Mouse (Mus musculus) lung, postnatal 0 days (tissue): ENCODE results near the gene Rims1. TPM values are rescaled to one million over a fixed set of nuclear protein-coding genes. Genes with fewer than 3 reads are reported as not detected.

Experiments used
- ATAC-seq: fragments of 200-750 bp; cut with Nextera tagmentation; 2 replicates; pipeline ENCODE4 v1.8.0; 2017; ENCODE audit warnings: moderate library complexity
- DNase-seq: peaks from one replicate; pipeline ENCODE4 v3.0.0-alpha.2; 2016; ENCODE audit warnings: low spot score
- H3K27ac ChIP-seq: fragments of 300-500 bp; sonication (generic); 2 replicates; pipeline ENCODE4 v1.5.1; 2014; ENCODE audit warnings: antibody characterized with exemption, mild to moderate bottlenecking, low read length, mixed read lengths
- H3K27me3 ChIP-seq: fragments of 300-500 bp; sonication (generic); replicated peaks from 2 replicates; pipeline ENCODE4 v1.6.1; 2014; ENCODE audit warnings: low read length, mixed read lengths; ENCODE audit not compliant: insufficient read depth
- H3K36me3 ChIP-seq: fragments of 300-500 bp; sonication (generic); 2 replicates; pipeline ENCODE4 v1.6.1; 2014; ENCODE audit warnings: low read length, mixed read lengths; ENCODE audit not compliant: insufficient read depth
- H3K4me1 ChIP-seq: fragments of 300-500 bp; sonication (generic); 2 replicates; pipeline ENCODE4 v1.6.1; 2014; ENCODE audit warnings: antibody characterized with exemption, low read depth, low read length, mixed read lengths; ENCODE audit not compliant: insufficient read depth
- H3K4me2 ChIP-seq: fragments of 300-500 bp; sonication (generic); replicated peaks from 2 replicates; pipeline ENCODE4 v1.6.1; 2014; ENCODE audit warnings: low read depth, mild to moderate bottlenecking, low read length, moderate library complexity, mixed read lengths
- H3K4me3 ChIP-seq: fragments of 300-500 bp; sonication (generic); 2 replicates; pipeline ENCODE4 v1.5.1; 2014; ENCODE audit warnings: low read depth, low read length
- H3K9ac ChIP-seq: fragments of 300-500 bp; sonication (generic); replicated peaks from 2 replicates; pipeline ENCODE4 v1.6.1; 2014; ENCODE audit warnings: low read depth, mild to moderate bottlenecking
- H3K9me3 ChIP-seq: fragments of 300-500 bp; sonication (generic); 2 replicates; pipeline ENCODE4 v1.6.1; 2016; ENCODE audit warnings: low read length, mixed read lengths
- CTCF ChIP-seq: IDR thresholded peaks from 2 replicates; pipeline ENCODE4 v1.5.1; 2016; ENCODE audit warnings: antibody characterized with exemption, mild to moderate bottlenecking
- EP300 ChIP-seq: IDR thresholded peaks from 2 replicates; pipeline ENCODE4 v1.6.1; 2016; ENCODE audit warnings: antibody characterized with exemption, mild to moderate bottlenecking, control low read depth
- WGBS: fragments of 180-500 bp; shearing (Covaris S2); extraction: QIAGEN DNeasy Blood & Tissue Kit; methylation state at CpG from one replicate; pipeline ENCODE4 v1.1.7; 2014; 5-methylcytosine and 5-hydroxymethylcytosine counted together
- polyA plus RNA-seq: library from polyadenylated mRNA; unstranded; fragments of >200 nt; fragmentation: Nextera tagmentation; extraction: Ambion mirVana; gene quantifications from 2 replicates; pipeline ENCODE4 v1.2.1, GENCODE M21; 2015

The Rims1 gene
- polyA plus RNA-seq, 1 experiment from 2014 or later, result 0.92 TPM

DNA sequence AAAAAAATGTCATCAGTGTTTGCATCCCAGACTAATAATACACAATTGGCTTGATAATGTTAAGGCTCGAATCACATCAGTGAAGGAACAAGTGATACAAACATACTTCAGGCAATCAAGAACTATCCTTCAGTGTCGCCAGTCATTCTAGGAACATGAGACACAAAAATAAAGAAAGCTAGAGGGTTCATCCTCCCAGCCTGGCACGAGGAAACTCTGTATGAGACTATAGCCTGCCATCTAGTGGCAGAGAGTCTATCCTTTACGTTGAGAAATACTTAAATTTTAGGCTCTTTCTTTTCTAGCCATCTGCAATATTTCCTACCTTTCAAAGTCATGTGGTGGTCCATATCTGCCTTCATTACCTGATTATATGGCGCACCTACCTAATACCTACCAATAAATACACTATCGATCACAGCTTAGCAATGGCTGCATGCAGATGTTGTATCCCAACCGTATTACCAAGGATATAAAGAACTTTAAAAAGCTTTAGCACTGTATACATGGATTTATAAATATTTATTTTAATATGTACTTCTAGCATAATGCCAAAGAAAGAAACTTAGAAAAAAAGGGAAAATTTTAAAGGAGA, 318.4 kb downstream of the Rims1 start:
- DNase-seq (peak; percentile 45), ATAC-seq (no peak)
- no peaks in the 10 kb centered on the region for H3K27me3 ChIP-seq
- TF ChIP-seq CTCF, result peak; percentile 64
- TF ChIP-seq EP300, result no peak
- no peaks in the 10 kb centered on the region for H3K36me3 ChIP-seq
- no peak overlapping the region for H3K4me3 ChIP-seq
- no peak overlapping the region for H3K27ac ChIP-seq
- no peak overlapping the region for H3K4me2 ChIP-seq
- no peaks in the 10 kb centered on the region for H3K9me3 ChIP-seq
- no peaks in the 10 kb centered on the region for H3K4me1 ChIP-seq
- no peak overlapping the region for H3K9ac ChIP-seq
- 38% methylated on average over 7 of the region's 7 CpGs for WGBS

DNA sequence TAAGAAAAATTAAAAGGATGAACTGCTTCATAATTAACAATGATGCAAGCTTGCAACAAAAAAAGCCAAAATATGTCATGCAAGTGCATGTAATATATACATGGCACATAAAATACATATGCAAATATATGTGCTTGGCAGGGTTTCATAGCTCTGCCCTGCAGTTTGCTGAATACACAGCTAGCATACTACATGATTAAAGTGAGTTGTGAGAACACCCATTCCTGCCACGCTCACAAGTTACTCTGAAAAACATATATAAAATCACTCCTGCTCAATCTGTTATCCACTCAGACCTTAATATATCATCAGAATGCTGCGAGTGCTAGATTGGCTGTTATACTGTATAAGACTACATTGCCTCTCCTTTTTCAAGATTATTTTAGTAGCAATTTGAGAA, 329.6 kb downstream of the Rims1 start:
- Histone ChIP-seq H3K9ac (no peak overlapping the region), H3K9me3 (no peaks in the 10 kb centered on the region), H3K4me1 (no peaks in the 10 kb centered on the region), H3K4me2 (no peak overlapping the region), H3K27me3 (no peaks in the 10 kb centered on the region), H3K4me3 (no peak overlapping the region), H3K27ac (no peak overlapping the region), H3K36me3 (no peaks in the 10 kb centered on the region)
- no peak for ATAC-seq
- WGBS, result 70% methylated on average over 2 of the region's 2 CpGs
- no peak for DNase-seq
- TF ChIP-seq EP300, result no peak
- no peak for TF ChIP-seq CTCF

DNA sequence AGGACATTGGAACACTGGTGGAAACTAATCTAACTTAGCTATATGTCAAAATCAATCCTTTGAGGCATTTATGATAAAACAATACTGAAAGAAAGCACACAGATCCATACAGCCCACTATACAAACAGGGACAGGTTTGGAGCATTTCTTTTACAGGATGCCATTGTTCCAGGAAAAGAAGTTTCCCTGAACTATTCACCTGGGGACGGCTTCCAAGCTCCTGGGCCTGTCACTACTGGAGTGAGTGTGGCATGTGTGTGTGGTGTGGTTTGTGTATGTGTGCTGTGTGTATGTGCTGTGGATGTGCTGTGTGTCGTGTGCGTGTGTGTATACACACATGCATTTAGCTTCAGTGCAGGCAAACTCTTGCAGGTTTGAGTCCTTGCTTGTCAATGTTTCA, 338.8 kb downstream of the Rims1 start:
- DNase-seq, result no peak
- no peak for ATAC-seq
- Histone ChIP-seq H3K4me1 (no peaks in the 10 kb centered on the region), H3K4me2 (no peak overlapping the region), H3K27me3 (no peaks in the 10 kb centered on the region), H3K9me3 (no peaks in the 10 kb centered on the region), H3K27ac (no peak overlapping the region), H3K9ac (no peak overlapping the region), H3K36me3 (no peaks in the 10 kb centered on the region), H3K4me3 (no peak overlapping the region)
- TF ChIP-seq EP300 (no peak), CTCF (no peak)
- WGBS, result 71% methylated on average over 3 of the region's 3 CpGs

DNA sequence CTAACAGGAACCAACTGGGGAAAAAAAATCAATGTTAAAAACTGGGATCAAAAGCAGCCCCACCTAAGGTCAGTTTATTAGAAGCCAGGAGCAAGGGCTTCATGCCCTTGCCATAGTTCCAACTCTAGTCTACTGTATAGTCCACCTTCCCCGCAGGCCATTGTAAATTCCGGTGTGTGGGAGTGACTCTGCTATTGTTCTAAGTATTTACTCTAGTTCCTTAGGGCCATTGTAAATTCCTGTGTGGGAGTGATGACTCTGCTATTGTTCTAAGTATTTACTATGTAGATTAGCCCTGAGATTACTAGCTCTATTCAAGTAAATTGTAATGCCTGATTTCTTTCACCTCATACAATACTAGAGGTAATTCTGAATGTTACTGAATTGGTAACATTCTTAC, 339.2 kb downstream of the Rims1 start:
- Histone ChIP-seq H3K27ac (no peak overlapping the region), H3K9ac (no peak overlapping the region), H3K4me2 (no peak overlapping the region), H3K4me3 (no peak overlapping the region), H3K36me3 (no peaks in the 10 kb centered on the region), H3K27me3 (no peaks in the 10 kb centered on the region), H3K4me1 (no peaks in the 10 kb centered on the region), H3K9me3 (no peaks in the 10 kb centered on the region)
- TF ChIP-seq CTCF, result no peak
- TF ChIP-seq EP300, result no peak
- DNase-seq (peak; percentile 5), ATAC-seq (no peak)
- WGBS, result 40% methylated on average over 2 of the region's 2 CpGs

DNA sequence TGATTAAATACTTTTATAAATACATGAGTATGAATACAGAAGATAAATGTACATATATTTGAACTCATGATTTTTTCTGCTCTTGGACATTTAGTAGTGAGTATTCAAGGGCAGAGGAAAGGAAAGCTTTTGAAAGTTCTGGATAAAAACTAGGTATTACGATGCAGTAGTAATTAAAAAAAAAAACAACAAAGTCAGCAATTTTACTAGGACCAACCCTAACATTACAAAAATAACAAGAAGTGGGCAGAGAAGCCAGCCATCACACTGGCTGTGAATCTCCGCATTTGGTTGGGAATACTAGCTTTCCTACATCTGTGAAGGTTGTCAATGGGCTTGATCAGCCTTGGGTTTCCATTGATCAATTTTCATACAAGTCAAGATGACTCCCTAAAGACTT, 381.8 kb downstream of the Rims1 start:
- 87% methylated on average over 2 of the region's 2 CpGs for WGBS
- Histone ChIP-seq H3K36me3 (no peaks in the 10 kb centered on the region), H3K27me3 (no peaks in the 10 kb centered on the region), H3K4me3 (no peak overlapping the region), H3K9ac (no peak overlapping the region), H3K9me3 (no peaks in the 10 kb centered on the region), H3K27ac (no peak overlapping the region), H3K4me1 (no peaks in the 10 kb centered on the region), H3K4me2 (no peak overlapping the region)
- TF ChIP-seq CTCF, result no peak
- no peak for TF ChIP-seq EP300
- DNase-seq (no peak), ATAC-seq (no peak)

DNA sequence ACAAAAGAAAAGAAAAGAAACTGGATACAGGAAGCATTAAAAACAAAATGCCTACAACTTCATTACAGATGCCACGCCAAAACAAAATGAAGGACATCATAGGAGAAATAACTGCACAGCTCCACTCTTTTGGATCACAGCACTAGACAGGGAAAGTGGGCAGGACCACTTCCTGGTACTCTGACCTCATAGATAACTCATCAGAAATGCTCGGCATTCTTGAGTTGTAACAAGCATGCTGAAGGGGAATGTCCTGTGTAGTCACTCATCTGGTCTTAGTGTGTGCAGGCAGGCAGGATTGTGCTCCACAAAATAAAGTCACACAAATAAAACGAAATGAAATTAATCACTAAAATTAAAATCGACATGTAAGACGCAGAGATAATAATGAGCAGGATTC, 383.7 kb downstream of the Rims1 start:
- Histone ChIP-seq H3K9ac (no peak overlapping the region), H3K4me3 (no peak overlapping the region), H3K4me1 (no peaks in the 10 kb centered on the region), H3K9me3 (no peaks in the 10 kb centered on the region), H3K27me3 (no peaks in the 10 kb centered on the region), H3K36me3 (no peaks in the 10 kb centered on the region), H3K4me2 (no peak overlapping the region), H3K27ac (no peak overlapping the region)
- TF ChIP-seq CTCF (no peak), EP300 (no peak)
- DNase-seq (no peak), ATAC-seq (no peak)
- 66% methylated on average over 5 of the region's 5 CpGs for WGBS

DNA sequence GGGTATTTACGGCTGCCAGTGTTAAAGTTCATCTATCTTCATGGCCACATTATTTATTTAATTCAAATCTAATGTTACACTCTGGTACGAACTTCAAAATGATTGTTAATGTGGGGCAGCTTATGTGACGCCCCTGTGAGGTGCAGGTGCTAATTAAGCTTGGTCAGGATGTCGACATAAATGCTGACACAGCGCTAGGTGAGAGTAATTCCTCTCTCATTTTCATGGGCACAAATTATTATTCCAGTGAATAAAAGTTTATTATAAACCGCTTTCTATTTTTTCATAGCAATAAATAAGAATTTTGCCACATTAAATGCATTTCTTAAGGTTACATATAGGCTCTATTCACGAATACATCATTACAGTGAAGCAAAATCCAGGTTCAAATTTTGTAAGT, 395.6 kb downstream of the Rims1 start:
- H3K27me3 ChIP-seq, result no peaks in the 10 kb centered on the region
- no peak overlapping the region for H3K9ac ChIP-seq
- H3K4me1 ChIP-seq, result no peaks in the 10 kb centered on the region
- 80% methylated on average over 7 of the region's 7 CpGs for whole genome bisulfite sequencing
- no peak overlapping the region for H3K4me3 ChIP-seq
- H3K4me2 ChIP-seq, result no peak overlapping the region
- TF ChIP-seq CTCF (no peak), EP300 (no peak)
- H3K9me3 ChIP-seq, result no peaks in the 10 kb centered on the region
- H3K36me3 ChIP-seq, result no peaks in the 10 kb centered on the region
- H3K27ac ChIP-seq, result no peak overlapping the region
- no peak for ATAC-seq
- no peak for DNase-seq
